Mouse (Mus musculus): Measurements from ENCODE around the gene Galk1. TPM values are rescaled to one million over a fixed set of nuclear protein-coding genes. Genes with fewer than 3 reads are reported as not detected.
A peak's percentile ranks its signal among the peaks of the same experiment; 100 is the strongest.
"Not testable (repeated sequence)": the region's sequence is repeated elsewhere in the genome, so short reads cannot be mapped to it uniquely, and the experiment has no call there.

The Galk1 gene
- polyA plus RNA-seq, 1 experiment from 2014 or later, result 190 TPM

GRCm38 (mm10) chr11:116025056-116025845 lies 12.7 kb upstream of the Galk1 start:
- Histone ChIP-seq H3K4me1 (replicated peaks; ENCODE audit: control insufficient read depth, insufficient read depth, low read length) (peaks cover 9% of the 10 kb centered on the region), H3K36me3 (ENCODE audit: control insufficient read depth, insufficient read depth, low read length) (peaks cover 14% of the 10 kb centered on the region), H3K27ac (ENCODE audit: low read length) (no peak overlapping the region; the same call in 1 of the 2 replicates), H3K4me3 (ENCODE audit: low read length) (no peak overlapping the region), H3K9me3 (ENCODE audit: control insufficient read depth, low read length) (no peaks in the 10 kb centered on the region), H3K4me2 (ENCODE audit: low read depth, low read length) (no peak overlapping the region), H3K9ac (ENCODE audit: low read length) (no peak overlapping the region), H3K27me3 (ENCODE audit: control insufficient read depth, insufficient read depth, low read depth, low read length) (no peaks in the 10 kb centered on the region)
- ATAC-seq (ENCODE audit: low read depth), result no peak
- 87% methylated on average over 3 of the region's 3 CpGs for WGBS

GRCm38 (mm10) chr11:116024356-116024808 lies 11.9 kb upstream of the Galk1 start:
- Histone ChIP-seq H3K36me3 (ENCODE audit: control insufficient read depth, insufficient read depth, low read length) (peaks cover 14% of the 10 kb centered on the region), H3K4me3 (ENCODE audit: low read length) (peak overlapping the region; percentile 91), H3K27ac (ENCODE audit: low read length) (peak overlapping the region; percentile 100), H3K9me3 (ENCODE audit: control insufficient read depth, low read length) (no peaks in the 10 kb centered on the region), H3K4me1 (replicated peaks; ENCODE audit: control insufficient read depth, insufficient read depth, low read length) (peaks cover 9% of the 10 kb centered on the region), H3K4me2 (ENCODE audit: low read depth, low read length) (0 out of 2 replicates have a peak overlapping the region, but pooled peaks have one; percentile 50), H3K9ac (ENCODE audit: low read length) (peak overlapping the region; percentile 100), H3K27me3 (ENCODE audit: control insufficient read depth, insufficient read depth, low read depth, low read length) (no peaks in the 10 kb centered on the region)
- 0% methylated on average over 37 of the region's 37 CpGs for WGBS
- ATAC-seq (ENCODE audit: low read depth), result peak; percentile 96

- peak overlapping the region; percentile 100 for H3K27ac ChIP-seq (ENCODE audit: low read length)
- H3K4me3 ChIP-seq (ENCODE audit: low read length), result peak overlapping the region; percentile 91
- peak overlapping the region; percentile 100 for H3K9ac ChIP-seq (ENCODE audit: low read length)
- ATAC-seq (ENCODE audit: low read depth), result peak; percentile 78
- H3K4me1 ChIP-seq (replicated peaks; ENCODE audit: control insufficient read depth, insufficient read depth, low read length), result peaks cover 9% of the 10 kb centered on the region
- H3K27me3 ChIP-seq (ENCODE audit: control insufficient read depth, insufficient read depth, low read depth, low read length), result no peaks in the 10 kb centered on the region
- no peaks in the 10 kb centered on the region for H3K9me3 ChIP-seq (ENCODE audit: control insufficient read depth, low read length)
- under 1% methylated on average over 54 of the region's 57 CpGs for WGBS
- H3K36me3 ChIP-seq (ENCODE audit: control insufficient read depth, insufficient read depth, low read length), result peaks cover 14% of the 10 kb centered on the region
- H3K4me2 ChIP-seq (ENCODE audit: low read depth, low read length), result peak overlapping the region; percentile 50
Measured at GRCm38 (mm10) chr11:116023771-116024355, 11.3 kb upstream of the Galk1 start.

DNA sequence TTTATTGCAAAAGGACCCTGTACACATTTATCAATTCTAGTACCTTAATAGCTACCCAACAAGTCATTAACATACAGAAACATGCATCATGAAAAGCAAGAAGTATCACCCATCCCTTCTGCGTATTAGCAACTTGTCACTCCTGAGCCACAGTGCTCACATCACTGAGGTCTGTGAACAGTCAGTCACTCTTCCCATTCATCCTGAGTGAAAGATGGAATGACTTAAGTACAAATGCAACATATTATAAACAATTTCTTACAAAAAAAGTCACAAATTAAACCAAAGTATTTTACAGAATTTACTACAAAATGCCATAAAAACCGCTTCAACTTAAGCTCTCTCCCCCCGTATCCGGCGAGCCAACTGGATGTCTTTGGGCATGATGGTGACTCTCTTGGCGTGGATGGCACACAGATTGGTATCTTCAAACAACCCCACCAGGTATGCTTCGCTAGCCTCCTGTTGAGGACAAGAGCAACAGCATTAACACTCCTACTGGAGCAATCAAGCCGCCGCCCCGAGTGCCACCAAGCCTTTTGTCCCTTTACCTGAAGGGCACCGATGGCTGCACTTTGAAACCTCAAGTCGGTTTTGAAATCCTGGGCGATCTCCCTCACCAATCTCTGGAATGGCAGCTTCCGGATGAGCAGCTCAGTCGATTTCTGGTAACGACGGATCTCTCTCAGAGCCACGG lies 10.7 kb upstream of the Galk1 start:
- H3K4me1 ChIP-seq (replicated peaks; ENCODE audit: control insufficient read depth, insufficient read depth, low read length); H3K27me3 ChIP-seq (ENCODE audit: control insufficient read depth, insufficient read depth, low read depth, low read length); ATAC-seq (ENCODE audit: low read depth); H3K9me3 ChIP-seq (ENCODE audit: control insufficient read depth, low read length): not testable (repeated sequence)
- H3K4me2 ChIP-seq (ENCODE audit: low read depth, low read length), result peak overlapping the region; percentile 50
- H3K27ac ChIP-seq (ENCODE audit: low read length), result peak overlapping the region; percentile 100
- peak overlapping the region; percentile 91 for H3K4me3 ChIP-seq (ENCODE audit: low read length)
- WGBS, result 2% methylated on average over 18 of the region's 18 CpGs
- peak overlapping the region; percentile 100 for H3K9ac ChIP-seq (ENCODE audit: low read length)
- H3K36me3 ChIP-seq (ENCODE audit: control insufficient read depth, insufficient read depth, low read length), result peaks cover 14% of the 10 kb centered on the region

DNA sequence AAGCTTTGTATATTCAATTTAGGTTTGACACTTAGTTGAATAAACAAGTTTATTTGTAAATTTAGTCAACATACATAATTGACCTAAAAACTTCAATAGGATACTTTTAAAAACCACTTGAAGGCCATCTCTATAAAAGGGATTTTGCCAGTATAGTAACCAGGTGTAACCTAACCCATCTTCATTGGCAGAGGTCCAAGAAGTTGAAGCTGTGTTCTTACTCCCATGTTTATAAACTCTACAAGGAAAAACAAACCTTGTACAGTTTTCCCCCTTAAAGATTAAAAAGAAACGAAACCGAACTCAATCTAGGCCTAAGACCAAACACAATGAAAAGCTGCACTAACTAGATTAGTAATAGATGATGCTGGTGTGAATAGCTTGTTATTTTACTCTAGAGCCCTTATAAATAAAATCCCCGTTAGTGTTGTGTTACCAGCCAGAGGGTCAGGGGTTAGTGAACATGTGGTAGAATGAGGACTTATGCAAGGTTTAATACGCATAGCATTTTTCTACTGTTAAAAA lies 9.8 kb upstream of the Galk1 start:
- WGBS, result 43% methylated on average over 4 of the region's 4 CpGs
- H3K4me1 ChIP-seq (replicated peaks; ENCODE audit: control insufficient read depth, insufficient read depth, low read length), result peaks cover 9% of the 10 kb centered on the region
- H3K4me3 ChIP-seq (ENCODE audit: low read length), result peak overlapping the region; percentile 46
- H3K27ac ChIP-seq (ENCODE audit: low read length), result no peak overlapping the region
- H3K9ac ChIP-seq (ENCODE audit: low read length), result peak overlapping the region; percentile 49
- H3K27me3 ChIP-seq (ENCODE audit: control insufficient read depth, insufficient read depth, low read depth, low read length), result no peaks in the 10 kb centered on the region
- H3K4me2 ChIP-seq (ENCODE audit: low read depth, low read length), result peak overlapping the region; percentile 68
- ATAC-seq (ENCODE audit: low read depth), result no peak
- no peaks in the 10 kb centered on the region for H3K9me3 ChIP-seq (ENCODE audit: control insufficient read depth, low read length)
- peaks cover 14% of the 10 kb centered on the region for H3K36me3 ChIP-seq (ENCODE audit: control insufficient read depth, insufficient read depth, low read length)

- 58% methylated on average over 6 of the region's 6 CpGs for WGBS
- H3K36me3 ChIP-seq (ENCODE audit: control insufficient read depth, insufficient read depth, low read length), result peaks cover 14% of the 10 kb centered on the region
- H3K9me3 ChIP-seq (ENCODE audit: control insufficient read depth, low read length), result no peaks in the 10 kb centered on the region
- H3K27ac ChIP-seq (ENCODE audit: low read length), result no peak overlapping the region
- peak overlapping the region; percentile 25 for H3K4me2 ChIP-seq (ENCODE audit: low read depth, low read length)
- H3K9ac ChIP-seq (ENCODE audit: low read length), result no peak overlapping the region
- no peaks in the 10 kb centered on the region for H3K27me3 ChIP-seq (ENCODE audit: control insufficient read depth, insufficient read depth, low read depth, low read length)
- no peak for ATAC-seq (ENCODE audit: low read depth)
- peaks cover 9% of the 10 kb centered on the region for H3K4me1 ChIP-seq (replicated peaks; ENCODE audit: control insufficient read depth, insufficient read depth, low read length)
- H3K4me3 ChIP-seq (ENCODE audit: low read length), result no peak overlapping the region
Measured at GRCm38 (mm10) chr11:116021328-116022220, 9.1 kb upstream of the Galk1 start.

DNA sequence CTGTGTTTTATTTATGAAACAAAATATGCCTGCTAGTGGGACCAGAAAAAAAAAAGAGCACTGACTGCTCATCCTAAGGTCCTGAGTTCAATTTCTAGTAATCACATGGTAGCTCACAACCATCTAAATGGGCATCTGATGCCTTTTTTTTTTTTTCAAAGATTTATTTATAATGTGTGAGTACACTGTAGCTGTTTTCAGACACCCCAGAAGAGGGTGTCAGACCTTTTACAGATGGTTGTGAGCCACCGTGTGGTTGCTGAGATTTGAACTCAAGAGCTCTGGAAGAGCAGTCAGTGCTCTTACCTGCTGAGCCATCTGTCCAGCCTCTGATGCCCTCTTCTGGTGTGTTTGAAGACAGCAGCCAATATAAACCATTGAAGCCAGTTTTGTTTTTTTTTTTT lies 8.0 kb upstream of the Galk1 start:
- WGBS, result 29% methylated on average over 1 of the region's 1 CpGs
- H3K27me3 ChIP-seq (ENCODE audit: control insufficient read depth, insufficient read depth, low read depth, low read length), result no peaks in the 10 kb centered on the region
- no peak overlapping the region for H3K9ac ChIP-seq (ENCODE audit: low read length)
- peaks cover 9% of the 10 kb centered on the region for H3K4me1 ChIP-seq (replicated peaks; ENCODE audit: control insufficient read depth, insufficient read depth, low read length)
- no peaks in the 10 kb centered on the region for H3K9me3 ChIP-seq (ENCODE audit: control insufficient read depth, low read length)
- ATAC-seq (ENCODE audit: low read depth), result no peak
- H3K36me3 ChIP-seq (ENCODE audit: control insufficient read depth, insufficient read depth, low read length), result peaks cover 14% of the 10 kb centered on the region
- H3K4me3 ChIP-seq (ENCODE audit: low read length), result no peak overlapping the region
- H3K27ac ChIP-seq (ENCODE audit: low read length), result no peak overlapping the region
- H3K4me2 ChIP-seq (ENCODE audit: low read depth, low read length), result no peak overlapping the region

- no peaks in the 10 kb centered on the region for H3K9me3 ChIP-seq (ENCODE audit: control insufficient read depth, low read length)
- ATAC-seq (ENCODE audit: low read depth), result no peak
- WGBS, result 67% methylated on average over 2 of the region's 2 CpGs
- H3K36me3 ChIP-seq (ENCODE audit: control insufficient read depth, insufficient read depth, low read length), result peaks cover 14% of the 10 kb centered on the region
- no peaks in the 10 kb centered on the region for H3K27me3 ChIP-seq (ENCODE audit: control insufficient read depth, insufficient read depth, low read depth, low read length)
- H3K4me1 ChIP-seq (replicated peaks; ENCODE audit: control insufficient read depth, insufficient read depth, low read length), result peaks cover 11% of the 10 kb centered on the region
- no peak overlapping the region for H3K4me3 ChIP-seq (ENCODE audit: low read length)
- H3K4me2 ChIP-seq (ENCODE audit: low read depth, low read length), result no peak overlapping the region
- H3K27ac ChIP-seq (ENCODE audit: low read length), result peak overlapping the region; percentile 55; the same call in 1 of the 2 replicates
- H3K9ac ChIP-seq (ENCODE audit: low read length), result no peak overlapping the region
Measured at GRCm38 (mm10) chr11:116019976-116020411, 7.5 kb upstream of the Galk1 start.
